Mouse (Mus musculus) limb, embryonic 15.5 days (tissue): ENCODE measurements around the gene Btbd9. TPM values are rescaled to one million over a fixed set of nuclear protein-coding genes. Genes with fewer than 3 reads are reported as not detected.

Experiments used
- ATAC-seq: fragments of 200-750 bp; cut with Nextera tagmentation; 2 replicates; pipeline ENCODE4 v1.8.0; 2017; ENCODE audit warnings: low read depth, moderate TSS enrichment; ENCODE audit not compliant: insufficient number of reproducible peaks, low FRiP score, low TSS enrichment
- H3K27ac ChIP-seq: fragments of 300-500 bp; sonication (generic); 2 replicates; pipeline ENCODE4 v1.5.1; 2015; ENCODE audit warnings: moderate library complexity, mild to moderate bottlenecking, inconsistent platforms
- H3K27me3 ChIP-seq: fragments of 300-500 bp; sonication (generic); 2 replicates; pipeline ENCODE4 v1.6.1; 2015; ENCODE audit warnings: inconsistent platforms
- H3K36me3 ChIP-seq: fragments of 300-500 bp; sonication (generic); 2 replicates; pipeline ENCODE4 v1.6.1; 2015; ENCODE audit warnings: inconsistent platforms
- H3K4me1 ChIP-seq: fragments of 300-500 bp; sonication (generic); 2 replicates; pipeline ENCODE4 v1.6.1; 2015; ENCODE audit warnings: inconsistent platforms
- H3K4me2 ChIP-seq: fragments of 300-500 bp; sonication (generic); 2 replicates; pipeline ENCODE4 v1.6.1; 2015; ENCODE audit warnings: mild to moderate bottlenecking, inconsistent platforms
- H3K4me3 ChIP-seq: fragments of 300-500 bp; sonication (generic); 2 replicates; pipeline ENCODE4 v1.5.1; 2015; ENCODE audit warnings: mild to moderate bottlenecking, inconsistent platforms
- H3K9ac ChIP-seq: fragments of 300-500 bp; sonication (generic); 2 replicates; pipeline ENCODE4 v1.6.1; 2015; ENCODE audit warnings: inconsistent platforms
- H3K9me3 ChIP-seq: fragments of 300-500 bp; sonication (generic); 2 replicates; pipeline ENCODE4 v1.6.1; 2016; ENCODE audit warnings: inconsistent platforms
- WGBS: fragments of 180-500 bp; shearing (Covaris S2); methylation state at CpG from one replicate; pipeline ENCODE4 v1.1.7; 2015; 5-methylcytosine and 5-hydroxymethylcytosine counted together
- polyA plus RNA-seq: library from polyadenylated mRNA; unstranded; fragments of >200 nt; fragmentation: Nextera tagmentation; extraction: Ambion mirVana; gene quantifications from 2 replicates; pipeline ENCODE4 v1.2.1, GENCODE M21; 2015

Btbd9 gene
- polyA plus RNA-seq, 1 experiment from 2014 or later = 54.5 TPM

GRCm38 (mm10) chr17:30304766-30305165 is 271.5 kb downstream of the Btbd9 start:
- no peak for ATAC-seq
- WGBS = 70% methylated on average over 2 of the region's 2 CpGs

DNA sequence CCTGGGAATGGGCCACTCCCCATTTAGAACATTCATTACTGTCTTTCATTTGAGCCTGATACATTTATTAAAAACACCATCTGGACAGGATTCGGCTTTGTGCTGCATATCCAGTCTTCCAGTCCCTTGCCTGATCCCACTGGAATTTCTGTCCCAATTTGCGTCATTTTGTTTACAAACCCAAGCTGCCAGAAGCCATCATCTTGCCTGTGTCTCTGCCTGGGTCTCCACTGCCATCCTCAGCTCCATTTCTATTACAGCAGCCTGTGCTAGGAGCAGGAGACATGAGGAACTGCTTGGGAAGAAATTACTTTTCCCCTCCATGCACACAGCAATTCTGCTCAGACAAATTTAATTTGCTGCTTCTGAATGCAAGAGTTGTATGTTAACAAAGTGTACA is 274.9 kb downstream of the Btbd9 start:
- H3K4me1 ChIP-seq = no peaks in the 10 kb centered on the region
- no peak overlapping the region for H3K4me3 ChIP-seq
- no peak overlapping the region for H3K27ac ChIP-seq
- WGBS = 50% methylated on average over 2 of the region's 2 CpGs
- no peak overlapping the region for H3K9ac ChIP-seq
- H3K4me2 ChIP-seq = no peak overlapping the region
- no peak for ATAC-seq
- H3K9me3 ChIP-seq = no peaks in the 10 kb centered on the region
- H3K27me3 ChIP-seq = no peaks in the 10 kb centered on the region
- H3K36me3 ChIP-seq = peaks cover 13% of the 10 kb centered on the region

More at GRCm38 (mm10) chr17:30304766-30305165, 271.5 kb downstream of the Btbd9 start:
- Histone ChIP-seq H3K27me3 (no peaks in the 10 kb centered on the region), H3K36me3 (no peaks in the 10 kb centered on the region), H3K9me3 (no peaks in the 10 kb centered on the region), H3K4me2 (no peak overlapping the region), H3K27ac (no peak overlapping the region), H3K4me3 (no peak overlapping the region), H3K9ac (no peak overlapping the region), H3K4me1 (peaks cover 5% of the 10 kb centered on the region; the same call in 1 of the 2 replicates)

GRCm38 (mm10) chr17:30297432-30297831 is 278.9 kb downstream of the Btbd9 start:
- 92% methylated on average over 8 of the region's 8 CpGs for WGBS

GRCm38 (mm10) chr17:30296069-30296468 is 280.2 kb downstream of the Btbd9 start:
- Histone ChIP-seq H3K27me3 (no peaks in the 10 kb centered on the region), H3K4me1 (no peaks in the 10 kb centered on the region), H3K27ac (no peak overlapping the region), H3K4me3 (no peak overlapping the region), H3K4me2 (no peak overlapping the region), H3K9ac (no peak overlapping the region), H3K36me3 (peaks cover 13% of the 10 kb centered on the region), H3K9me3 (no peaks in the 10 kb centered on the region)
- WGBS = 81% methylated on average over 8 of the region's 8 CpGs
- ATAC-seq = no peak

More at GRCm38 (mm10) chr17:30297432-30297831, 278.9 kb downstream of the Btbd9 start:
- Histone ChIP-seq H3K4me3 (no peak overlapping the region), H3K9me3 (no peaks in the 10 kb centered on the region), H3K27me3 (no peaks in the 10 kb centered on the region), H3K4me1 (no peaks in the 10 kb centered on the region), H3K27ac (no peak overlapping the region), H3K4me2 (no peak overlapping the region), H3K9ac (no peak overlapping the region), H3K36me3 (peaks cover 13% of the 10 kb centered on the region)
- no peak for ATAC-seq

DNA sequence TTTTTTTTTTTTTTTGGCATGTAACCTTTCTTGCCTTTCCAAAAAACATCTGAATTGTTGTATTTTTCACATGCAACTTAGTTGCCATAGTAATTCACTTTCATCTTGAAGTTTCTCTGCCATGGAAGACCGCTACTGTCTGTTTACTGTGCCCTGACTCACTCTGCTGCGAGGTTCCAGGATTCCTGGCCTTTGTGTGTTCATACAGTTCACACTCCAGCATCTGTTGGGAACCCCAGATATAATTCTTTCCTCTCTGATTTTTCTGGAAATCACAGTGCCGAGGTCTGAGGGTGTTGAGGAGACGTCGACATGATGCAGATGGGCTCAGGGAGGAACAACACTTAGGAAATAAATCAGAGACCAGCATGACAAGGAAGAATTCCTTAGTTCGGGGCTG is 283.6 kb downstream of the Btbd9 start:
- ATAC-seq = no peak
- 48% methylated on average over 6 of the region's 6 CpGs for WGBS
- H3K4me2 ChIP-seq = no peak overlapping the region

GRCm38 (mm10) chr17:30285641-30286040 is 290.6 kb downstream of the Btbd9 start:
- H3K27ac ChIP-seq = no peak overlapping the region
- no peak overlapping the region for H3K9ac ChIP-seq
- no peak overlapping the region for H3K4me3 ChIP-seq
- no peaks in the 10 kb centered on the region for H3K27me3 ChIP-seq
- ATAC-seq = no peak
- no peaks in the 10 kb centered on the region for H3K36me3 ChIP-seq
- no peaks in the 10 kb centered on the region for H3K9me3 ChIP-seq
- 93% methylated on average over 2 of the region's 2 CpGs for WGBS
- H3K4me1 ChIP-seq = peaks cover 4% of the 10 kb centered on the region; the same call in 1 of the 2 replicates
- H3K4me2 ChIP-seq = no peak overlapping the region

More for the DNA sequence above, 283.6 kb downstream of the Btbd9 start:
- no peaks in the 10 kb centered on the region for H3K9me3 ChIP-seq
- H3K27ac ChIP-seq = no peak overlapping the region
- no peak overlapping the region for H3K4me3 ChIP-seq
- no peak overlapping the region for H3K9ac ChIP-seq
- peaks cover 5% of the 10 kb centered on the region for H3K36me3 ChIP-seq
- H3K4me1 ChIP-seq = no peaks in the 10 kb centered on the region
- H3K27me3 ChIP-seq = no peaks in the 10 kb centered on the region

- Histone ChIP-seq H3K4me3 (no peak overlapping the region), H3K27me3 (no peaks in the 10 kb centered on the region), H3K36me3 (no peaks in the 10 kb centered on the region), H3K9me3 (no peaks in the 10 kb centered on the region), H3K27ac (no peak overlapping the region), H3K4me2 (no peak overlapping the region), H3K9ac (no peak overlapping the region), H3K4me1 (peaks cover 11% of the 10 kb centered on the region; the same call in 1 of the 2 replicates)
- ATAC-seq = no peak
- 54% methylated on average over 4 of the region's 4 CpGs for WGBS
These were observed 292.7 kb downstream of the Btbd9 start for GRCm38 (mm10) chr17:30283460-30284050.

DNA sequence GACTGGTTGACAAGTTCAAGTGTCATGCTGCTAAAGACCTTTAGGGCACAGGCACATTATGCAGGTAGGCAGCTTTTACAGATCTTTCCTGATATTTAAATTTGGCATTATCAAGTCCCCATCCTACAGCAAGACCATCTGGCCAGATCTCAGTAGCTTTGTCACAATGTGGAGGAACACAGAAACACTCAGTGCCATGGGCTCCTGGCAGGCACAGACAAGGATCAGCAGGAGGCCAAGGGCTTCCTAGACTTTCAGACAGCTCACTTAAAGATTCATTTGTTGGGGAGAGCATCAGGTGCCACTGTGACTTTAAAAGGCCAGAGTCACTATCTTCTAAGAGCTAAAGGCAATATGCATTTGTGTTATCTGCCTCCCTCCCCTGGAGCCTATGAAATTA is 293.3 kb downstream of the Btbd9 start:
- H3K36me3 ChIP-seq = no peaks in the 10 kb centered on the region
- no peak overlapping the region for H3K27ac ChIP-seq
- H3K4me3 ChIP-seq = no peak overlapping the region
- ATAC-seq = no peak
- no peak overlapping the region for H3K4me2 ChIP-seq
- no peaks in the 10 kb centered on the region for H3K27me3 ChIP-seq
- peaks cover 11% of the 10 kb centered on the region; the same call in 1 of the 2 replicates for H3K4me1 ChIP-seq
- no peaks in the 10 kb centered on the region for H3K9me3 ChIP-seq
- H3K9ac ChIP-seq = no peak overlapping the region

GRCm38 (mm10) chr17:30280323-30281118 is 295.8 kb downstream of the Btbd9 start:
- no peak for ATAC-seq
- Histone ChIP-seq H3K4me3 (no peak overlapping the region), H3K27ac (no peak overlapping the region), H3K4me2 (no peak overlapping the region), H3K4me1 (0 out of 2 replicates have a peak, but pooled peaks cover 7% of the 10 kb centered on the region), H3K9me3 (no peaks in the 10 kb centered on the region), H3K36me3 (no peaks in the 10 kb centered on the region), H3K27me3 (no peaks in the 10 kb centered on the region), H3K9ac (no peak overlapping the region)
- 64% methylated on average over 7 of the region's 7 CpGs for WGBS

GRCm38 (mm10) chr17:30279684-30280083 is 296.6 kb downstream of the Btbd9 start:
- Histone ChIP-seq H3K27ac (no peak overlapping the region), H3K4me3 (no peak overlapping the region), H3K27me3 (no peaks in the 10 kb centered on the region), H3K4me1 (0 out of 2 replicates have a peak, but pooled peaks cover 7% of the 10 kb centered on the region), H3K36me3 (no peaks in the 10 kb centered on the region), H3K9ac (no peak overlapping the region), H3K9me3 (no peaks in the 10 kb centered on the region), H3K4me2 (no peak overlapping the region)
- 67% methylated on average over 5 of the region's 5 CpGs for WGBS
- ATAC-seq = no peak

DNA sequence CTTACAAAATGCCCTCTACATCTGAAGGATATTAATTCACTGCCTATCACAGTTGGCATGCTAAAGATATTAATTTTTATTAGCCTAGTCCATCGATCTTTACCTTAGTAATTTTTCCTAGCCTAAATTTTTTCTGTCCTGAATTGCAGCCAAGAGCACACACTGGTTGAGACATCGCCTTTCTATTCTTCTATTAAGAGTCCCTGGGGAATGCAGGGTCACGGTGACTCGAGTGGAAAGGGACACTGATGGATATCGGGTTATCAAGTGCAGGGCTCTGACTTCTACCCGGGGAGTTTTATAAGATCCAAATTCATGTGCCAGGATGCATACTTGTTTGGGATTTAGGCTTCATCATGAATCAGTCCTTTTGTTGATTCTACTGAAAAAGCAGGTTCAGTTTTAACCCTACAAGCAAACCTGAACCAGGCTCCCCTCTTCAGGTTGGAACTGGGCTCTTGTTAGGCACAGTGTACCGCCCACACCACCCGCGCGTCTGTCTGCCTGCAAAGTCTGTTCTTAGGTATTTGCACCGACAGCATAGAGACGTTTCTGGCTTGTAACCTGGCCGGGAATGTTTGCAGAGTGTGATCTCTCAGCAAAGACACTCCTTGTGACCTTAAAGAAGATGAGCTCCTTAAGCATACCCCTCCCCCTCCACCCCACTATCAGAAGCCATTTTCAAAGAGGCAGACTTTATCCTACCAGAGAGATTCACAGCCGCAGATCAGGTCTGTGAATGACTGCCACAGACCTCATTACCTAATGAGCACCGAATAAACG is 297.5 kb downstream of the Btbd9 start:
- no peak overlapping the region for H3K9ac ChIP-seq
- 32% methylated on average over 16 of the region's 16 CpGs for WGBS
- H3K9me3 ChIP-seq = no peaks in the 10 kb centered on the region
- H3K27me3 ChIP-seq = no peaks in the 10 kb centered on the region
- no peak for ATAC-seq
- H3K4me2 ChIP-seq = no peak overlapping the region
- H3K36me3 ChIP-seq = no peaks in the 10 kb centered on the region
- H3K27ac ChIP-seq = no peak overlapping the region
- H3K4me1 ChIP-seq = 0 out of 2 replicates have a peak, but pooled peaks cover 7% of the 10 kb centered on the region
- no peak overlapping the region for H3K4me3 ChIP-seq
